Mouse (Mus musculus) granulocyte monocyte progenitor cell, adult 5-6 weeks (primary cell): ENCODE data around the gene Bclaf1. TPM values are rescaled to one million over a fixed set of nuclear protein-coding genes. Genes with fewer than 3 reads are reported as not detected.

Experiments used
- total RNA-seq, 2 experiments: library from RNA; stranded (forward) in 1 of 2; stranded (reverse) in 1 of 2; fragments of 200-712, 200-1000 nt in 1 of 2; fragments of >200 nt in 1 of 2; fragmentation: Nextera tagmentation in 1 of 2; gene quantifications; 2 replicates each; pipeline ENCODE4 v1.2.3; 2014 to 2017

Gene Bclaf1
- total RNA-seq, 2 experiments from 2014 or later = 214 to 505 TPM

Other genes starting within 250 kb of the Bclaf1 start
- gene Map7, start 164.0 kb upstream of the Bclaf1 start, total RNA-seq (2014; fragmentation: Nextera tagmentation) = 19.0 and 22.6 TPM in 2 replicates
- gene Map7, start 164.0 kb upstream of the Bclaf1 start, total RNA-seq (2017) = 18.3 and 22.4 TPM in 2 replicates
- 38.8 and 56.1 TPM in 2 replicates for gene Mtfr2, start 35.3 kb downstream of the Bclaf1 start, total RNA-seq (2014; fragmentation: Nextera tagmentation)
- gene Mtfr2, start 35.3 kb downstream of the Bclaf1 start, total RNA-seq (2017) = 25.8 and 26.9 TPM in 2 replicates